Mouse (Mus musculus): ENCODE measurements around the gene Slc36a1. TPM values are rescaled to one million over a fixed set of nuclear protein-coding genes. Genes with fewer than 3 reads are reported as not detected.
A peak's percentile ranks its signal among the peaks of the same experiment; 100 is the strongest.

Slc36a1 gene
- polyA plus RNA-seq, 1 experiment from 2014 or later, result 4.3 TPM

DNA sequence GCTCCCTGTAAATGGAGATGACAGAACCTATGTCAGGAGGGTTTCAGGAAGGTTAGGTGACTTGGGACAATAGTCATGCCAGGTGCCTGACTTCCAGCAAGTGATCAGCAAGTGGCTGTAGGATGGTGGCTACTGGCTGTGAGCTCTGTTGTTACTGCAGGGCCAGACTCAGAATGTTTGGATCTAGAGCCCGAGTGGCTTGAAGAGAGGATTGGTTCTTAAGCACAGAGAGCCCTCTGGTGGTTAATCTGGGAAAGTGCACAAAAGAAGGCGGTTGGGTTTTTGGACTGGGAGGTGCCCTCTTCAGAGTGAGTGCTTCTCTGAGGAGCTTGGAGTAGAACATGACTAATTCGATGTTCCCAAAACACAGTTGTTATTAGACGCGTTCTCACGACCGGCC is 36.4 kb downstream of the Slc36a1 start:
- Histone ChIP-seq H3K4me3 (ENCODE audit: low read depth, low read length) (no peak overlapping the region), H3K9ac (ENCODE audit: low read depth, low read length) (no peak overlapping the region), H3K4me2 (replicated peaks; ENCODE audit: low read depth) (no peak overlapping the region), H3K27me3 (replicated peaks; ENCODE audit: control insufficient read depth, insufficient read depth, low read length) (no peaks in the 10 kb centered on the region), H3K36me3 (ENCODE audit: control insufficient read depth, insufficient read depth) (no peaks in the 10 kb centered on the region), H3K9me3 (ENCODE audit: control insufficient read depth) (no peaks in the 10 kb centered on the region), H3K27ac (ENCODE audit: low read depth, low read length) (no peak overlapping the region), H3K4me1 (replicated peaks; ENCODE audit: control insufficient read depth, insufficient read depth, low read length) (no peaks in the 10 kb centered on the region)
- ATAC-seq, result peak; percentile 43
- peak; percentile 91 for TF ChIP-seq CTCF (IDR thresholded peaks at IDR 0.05; ENCODE audit: low read depth)
- 56% methylated on average over 7 of the region's 7 CpGs for WGBS

DNA sequence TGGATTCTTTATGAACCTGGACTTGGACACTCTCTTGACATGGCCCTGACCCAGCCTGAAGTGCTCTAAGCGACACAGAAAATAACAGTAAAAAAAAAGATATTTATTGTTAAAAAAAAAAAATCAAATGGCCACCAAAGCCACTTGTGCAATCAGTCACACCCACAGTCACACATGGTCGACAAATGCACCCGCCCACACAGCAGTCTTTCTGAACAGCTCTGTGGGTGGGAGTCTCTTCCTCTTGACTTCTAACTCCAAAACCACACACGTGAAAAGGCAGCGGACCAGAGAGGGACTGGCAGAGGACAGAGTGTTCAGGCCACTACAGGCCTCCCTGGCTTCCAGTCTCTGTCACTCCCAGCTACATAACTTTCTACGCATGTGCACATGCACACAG is 46.4 kb downstream of the Slc36a1 start:
- Histone ChIP-seq H3K36me3 (ENCODE audit: control insufficient read depth, insufficient read depth) (no peaks in the 10 kb centered on the region), H3K9ac (ENCODE audit: low read depth, low read length) (no peak overlapping the region), H3K27me3 (replicated peaks; ENCODE audit: control insufficient read depth, insufficient read depth, low read length) (no peaks in the 10 kb centered on the region), H3K9me3 (ENCODE audit: control insufficient read depth) (no peaks in the 10 kb centered on the region), H3K4me1 (replicated peaks; ENCODE audit: control insufficient read depth, insufficient read depth, low read length) (no peaks in the 10 kb centered on the region), H3K4me2 (replicated peaks; ENCODE audit: low read depth) (no peak overlapping the region), H3K4me3 (ENCODE audit: low read depth, low read length) (no peak overlapping the region), H3K27ac (ENCODE audit: low read depth, low read length) (no peak overlapping the region)
- no peak for ATAC-seq
- 72% methylated on average over 6 of the region's 6 CpGs for WGBS
- TF ChIP-seq CTCF (IDR thresholded peaks at IDR 0.05; ENCODE audit: low read depth), result no peak

DNA sequence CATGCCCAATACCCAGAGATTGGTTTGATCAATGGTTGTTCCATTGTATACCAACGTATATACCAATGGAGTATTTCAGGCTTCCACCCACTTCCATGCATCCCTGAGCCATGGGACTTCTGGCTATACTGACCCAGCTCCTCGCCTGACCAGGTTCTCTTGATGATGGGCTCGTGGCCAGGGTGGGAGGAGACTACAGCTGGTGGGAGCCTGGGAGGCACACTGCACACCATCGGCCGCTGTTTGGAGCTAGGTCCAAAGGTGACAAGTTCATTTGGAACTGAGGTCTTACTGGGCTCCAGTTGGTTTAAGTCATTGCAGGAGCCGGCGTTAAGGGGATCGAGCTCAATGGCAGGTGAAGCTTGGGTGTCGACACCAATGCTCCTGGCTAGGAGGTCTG is 49.2 kb downstream of the Slc36a1 start:
- no peaks in the 10 kb centered on the region for H3K9me3 ChIP-seq (ENCODE audit: control insufficient read depth)
- TF ChIP-seq CTCF (IDR thresholded peaks at IDR 0.05; ENCODE audit: low read depth), result no peak
- H3K27ac ChIP-seq (ENCODE audit: low read depth, low read length), result no peak overlapping the region
- no peak overlapping the region for H3K4me2 ChIP-seq (replicated peaks; ENCODE audit: low read depth)
- WGBS, result 83% methylated on average over 9 of the region's 9 CpGs
- H3K9ac ChIP-seq (ENCODE audit: low read depth, low read length), result no peak overlapping the region
- no peak overlapping the region for H3K4me3 ChIP-seq (ENCODE audit: low read depth, low read length)
- no peak for ATAC-seq
- H3K27me3 ChIP-seq (replicated peaks; ENCODE audit: control insufficient read depth, insufficient read depth, low read length), result no peaks in the 10 kb centered on the region
- no peaks in the 10 kb centered on the region for H3K36me3 ChIP-seq (ENCODE audit: control insufficient read depth, insufficient read depth)
- no peaks in the 10 kb centered on the region for H3K4me1 ChIP-seq (replicated peaks; ENCODE audit: control insufficient read depth, insufficient read depth, low read length)

DNA sequence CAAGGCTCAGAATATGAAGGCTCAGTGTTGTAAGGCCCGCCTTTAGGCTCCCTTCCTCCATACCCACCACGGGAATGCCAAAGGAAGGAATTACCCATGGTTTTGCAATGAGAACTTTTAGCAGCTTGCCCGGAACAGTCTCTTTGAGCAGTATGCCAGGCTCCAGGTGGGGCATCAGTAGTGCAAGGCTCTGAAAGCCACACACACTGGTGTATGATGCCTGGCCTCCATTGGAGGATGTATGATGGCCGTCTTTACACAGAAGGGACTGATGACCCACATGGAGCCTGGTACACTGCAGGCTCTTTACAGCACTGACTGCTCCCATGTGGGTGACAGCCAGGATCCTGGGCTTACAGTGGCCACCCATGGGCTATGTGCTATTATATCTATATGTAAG is 57.0 kb downstream of the Slc36a1 start:
- no peaks in the 10 kb centered on the region for H3K27me3 ChIP-seq (replicated peaks; ENCODE audit: control insufficient read depth, insufficient read depth, low read length)
- H3K9ac ChIP-seq (ENCODE audit: low read depth, low read length), result no peak overlapping the region
- H3K27ac ChIP-seq (ENCODE audit: low read depth, low read length), result no peak overlapping the region
- H3K9me3 ChIP-seq (ENCODE audit: control insufficient read depth), result no peaks in the 10 kb centered on the region
- ATAC-seq, result no peak
- WGBS, result 86% methylated on average over 4 of the region's 4 CpGs
- H3K36me3 ChIP-seq (ENCODE audit: control insufficient read depth, insufficient read depth), result no peaks in the 10 kb centered on the region
- no peak overlapping the region for H3K4me2 ChIP-seq (replicated peaks; ENCODE audit: low read depth)
- H3K4me3 ChIP-seq (ENCODE audit: low read depth, low read length), result no peak overlapping the region
- no peak for TF ChIP-seq CTCF (IDR thresholded peaks at IDR 0.05; ENCODE audit: low read depth)
- no peaks in the 10 kb centered on the region for H3K4me1 ChIP-seq (replicated peaks; ENCODE audit: control insufficient read depth, insufficient read depth, low read length)

DNA sequence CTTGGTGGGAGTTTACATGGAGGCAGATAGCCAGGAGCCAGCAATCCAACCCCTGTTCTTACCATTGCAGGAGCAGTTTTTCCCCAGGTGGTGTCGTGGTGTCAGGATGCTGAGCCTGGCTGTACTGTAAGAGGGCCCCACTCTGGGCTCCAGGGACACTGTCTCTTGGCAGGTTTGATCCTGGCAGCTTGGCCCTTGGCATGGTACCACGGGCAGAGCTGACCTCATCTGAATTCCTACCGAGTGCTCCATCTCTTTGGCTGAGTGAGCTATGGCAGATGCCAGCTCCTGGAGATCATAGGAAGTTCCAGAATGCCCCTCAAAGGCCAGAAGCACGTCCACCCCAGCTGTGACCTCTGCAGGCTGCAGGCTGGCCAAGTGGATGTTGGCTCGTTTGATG is 57.9 kb downstream of the Slc36a1 start:
- no peaks in the 10 kb centered on the region for H3K36me3 ChIP-seq (ENCODE audit: control insufficient read depth, insufficient read depth)
- H3K27ac ChIP-seq (ENCODE audit: low read depth, low read length), result no peak overlapping the region
- 56% methylated on average over 5 of the region's 5 CpGs for WGBS
- no peak overlapping the region for H3K9ac ChIP-seq (ENCODE audit: low read depth, low read length)
- H3K4me2 ChIP-seq (replicated peaks; ENCODE audit: low read depth), result no peak overlapping the region
- no peak for ATAC-seq
- H3K9me3 ChIP-seq (ENCODE audit: control insufficient read depth), result no peaks in the 10 kb centered on the region
- no peaks in the 10 kb centered on the region for H3K4me1 ChIP-seq (replicated peaks; ENCODE audit: control insufficient read depth, insufficient read depth, low read length)
- H3K27me3 ChIP-seq (replicated peaks; ENCODE audit: control insufficient read depth, insufficient read depth, low read length), result no peaks in the 10 kb centered on the region
- no peak overlapping the region for H3K4me3 ChIP-seq (ENCODE audit: low read depth, low read length)
- no peak for TF ChIP-seq CTCF (IDR thresholded peaks at IDR 0.05; ENCODE audit: low read depth)

DNA sequence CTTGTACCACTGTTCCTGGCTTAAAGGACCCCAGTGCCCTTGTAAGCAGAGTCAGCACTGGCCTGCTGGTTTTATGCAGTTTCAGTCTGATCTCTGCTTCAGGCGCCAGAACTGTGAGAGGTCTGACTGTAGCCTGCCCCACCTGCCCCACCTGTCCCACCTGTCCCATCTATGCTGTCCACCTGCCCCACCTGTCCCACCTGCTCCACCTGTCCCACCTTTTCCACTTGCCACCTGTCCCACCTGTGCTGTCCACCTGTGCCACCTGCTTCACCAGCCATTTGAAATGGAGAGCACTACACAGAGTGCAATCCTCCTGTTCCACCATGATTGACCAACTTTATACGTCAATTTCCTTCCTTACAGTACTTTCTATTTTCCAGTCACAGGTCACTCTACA is 60.2 kb downstream of the Slc36a1 start:
- Histone ChIP-seq H3K4me3 (ENCODE audit: low read depth, low read length) (no peak overlapping the region), H3K4me1 (replicated peaks; ENCODE audit: control insufficient read depth, insufficient read depth, low read length) (no peaks in the 10 kb centered on the region), H3K36me3 (ENCODE audit: control insufficient read depth, insufficient read depth) (no peaks in the 10 kb centered on the region), H3K27ac (ENCODE audit: low read depth, low read length) (no peak overlapping the region), H3K9ac (ENCODE audit: low read depth, low read length) (no peak overlapping the region), H3K4me2 (replicated peaks; ENCODE audit: low read depth) (no peak overlapping the region), H3K27me3 (replicated peaks; ENCODE audit: control insufficient read depth, insufficient read depth, low read length) (no peaks in the 10 kb centered on the region), H3K9me3 (ENCODE audit: control insufficient read depth) (no peaks in the 10 kb centered on the region)
- no peak for ATAC-seq
- WGBS, result 45% methylated on average over 2 of the region's 2 CpGs
- no peak for TF ChIP-seq CTCF (IDR thresholded peaks at IDR 0.05; ENCODE audit: low read depth)

DNA sequence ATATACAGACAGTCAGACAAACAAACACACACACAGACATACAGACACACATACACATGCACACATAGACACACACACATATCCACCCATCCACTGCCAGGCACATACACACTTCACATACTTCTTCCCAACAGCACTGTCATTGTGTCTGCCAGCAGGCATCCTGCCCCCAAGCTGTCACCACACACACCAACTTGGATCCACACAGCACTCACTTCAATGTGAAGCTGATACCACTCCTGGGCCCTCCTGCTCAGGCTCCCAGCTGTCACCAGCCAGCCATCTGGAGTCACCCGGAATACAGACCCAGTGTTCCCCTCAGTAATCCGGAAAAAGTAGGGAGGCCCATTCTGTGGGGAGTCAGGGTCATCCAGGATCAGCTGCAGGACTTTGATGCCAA is 61.5 kb downstream of the Slc36a1 start:
- 66% methylated on average over 2 of the region's 2 CpGs for WGBS

More for the DNA sequence above, 61.5 kb downstream of the Slc36a1 start:
- ATAC-seq, result no peak
- Histone ChIP-seq H3K4me3 (ENCODE audit: low read depth, low read length) (no peak overlapping the region), H3K4me2 (replicated peaks; ENCODE audit: low read depth) (no peak overlapping the region), H3K27ac (ENCODE audit: low read depth, low read length) (no peak overlapping the region), H3K9ac (ENCODE audit: low read depth, low read length) (no peak overlapping the region), H3K9me3 (ENCODE audit: control insufficient read depth) (no peaks in the 10 kb centered on the region), H3K36me3 (ENCODE audit: control insufficient read depth, insufficient read depth) (no peaks in the 10 kb centered on the region), H3K4me1 (replicated peaks; ENCODE audit: control insufficient read depth, insufficient read depth, low read length) (no peaks in the 10 kb centered on the region), H3K27me3 (replicated peaks; ENCODE audit: control insufficient read depth, insufficient read depth, low read length) (no peaks in the 10 kb centered on the region)
- TF ChIP-seq CTCF (IDR thresholded peaks at IDR 0.05; ENCODE audit: low read depth), result no peak

Data from intestine, postnatal 0 days (tissue).